Mouse (Mus musculus): ENCODE measurements around the gene Rabgap1l.

The Rabgap1l gene

DNA sequence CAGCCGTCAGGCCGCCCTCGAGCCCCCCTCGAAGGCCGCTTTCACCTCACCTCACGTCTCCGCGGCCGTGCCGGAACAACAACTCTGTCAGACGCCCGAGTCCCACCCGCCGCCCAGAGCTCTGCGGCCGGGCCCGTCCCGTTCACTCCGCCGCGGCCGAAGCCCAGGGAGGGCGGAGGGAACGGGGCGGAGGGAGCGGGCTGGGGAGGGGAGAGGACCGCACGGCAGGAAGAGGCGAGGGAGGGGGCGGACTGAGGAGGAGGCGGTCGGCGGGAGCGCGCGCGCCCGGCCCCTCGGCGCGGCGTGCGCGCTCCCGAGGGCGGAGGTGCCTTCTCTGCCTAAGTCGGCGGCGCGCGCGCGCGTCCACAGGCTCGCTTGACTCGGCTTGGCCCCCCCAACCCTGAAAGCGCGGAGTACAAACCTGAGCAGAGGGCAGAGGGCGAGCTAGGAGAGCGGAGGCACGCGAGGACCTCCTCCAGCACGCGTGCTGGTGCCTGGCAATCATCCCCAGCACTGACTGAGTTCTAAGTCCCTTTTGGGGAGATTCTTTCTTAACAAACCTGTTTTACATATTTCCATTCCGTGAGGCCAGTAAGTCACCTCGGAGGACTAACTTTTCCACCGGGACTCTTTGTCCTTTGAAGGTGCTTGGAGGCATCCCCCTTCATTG, at the start of gene Rabgap1l:
Rabgap1l (minus strand) TSS at position 526 of the 670 bp plus-strand sequence.
- DNase-seq (ENCODE audit: extremely low spot score, low spot score) = peak; percentile 90

- no peak for DNase-seq (ENCODE audit: extremely low spot score, low spot score)
Observed at GRCm38 (mm10) chr1:160842567-160842966, 49.6 kb upstream of the Rabgap1l start.

GRCm38 (mm10) chr1:160840618-160841017, 47.6 kb upstream of the Rabgap1l start:
- DNase-seq (ENCODE audit: extremely low spot score, low spot score) = no peak

GRCm38 (mm10) chr1:160839095-160839494, 46.1 kb upstream of the Rabgap1l start:
- DNase-seq (ENCODE audit: extremely low spot score, low spot score) = no peak

- DNase-seq (ENCODE audit: extremely low spot score, low spot score) = no peak
Observed at GRCm38 (mm10) chr1:160834446-160834845, 41.4 kb upstream of the Rabgap1l start.

DNA sequence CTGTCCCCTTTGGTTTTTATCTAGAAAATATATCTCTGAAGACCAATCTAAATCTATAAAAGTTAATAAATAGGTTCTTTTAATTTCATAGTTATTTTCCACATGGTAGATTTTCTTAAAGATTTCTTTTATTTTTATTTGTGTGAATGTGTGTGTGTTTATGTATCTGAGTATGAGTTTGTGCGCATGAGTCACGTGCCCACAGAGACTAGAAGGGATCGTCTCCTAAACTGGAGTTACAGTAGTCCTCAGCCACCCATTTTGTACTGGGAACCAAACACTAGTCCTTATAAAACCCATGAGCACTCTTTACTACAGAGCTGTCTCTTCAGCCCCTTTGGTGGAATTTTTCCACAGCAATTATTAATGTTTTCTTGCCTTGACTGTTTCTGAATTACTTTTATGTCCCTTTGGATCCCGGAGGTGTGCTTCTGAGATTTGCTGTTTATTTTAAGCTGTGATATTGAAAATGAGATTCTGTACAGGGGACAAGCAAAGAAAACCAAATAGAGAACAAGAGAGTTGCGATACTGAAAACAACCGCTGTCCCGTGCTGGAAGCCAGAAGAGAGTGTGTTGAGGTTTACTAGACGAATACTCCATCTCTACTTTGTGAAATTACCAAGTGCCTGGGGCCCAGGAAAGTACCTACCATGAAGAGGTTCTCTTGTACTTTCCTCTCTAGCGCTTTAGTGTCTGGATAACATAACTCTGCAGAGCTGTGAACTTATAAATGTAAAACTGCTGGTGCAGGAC, 39.4 kb upstream of the Rabgap1l start:
- DNase-seq (ENCODE audit: extremely low spot score, low spot score) = no peak

- DNase-seq (ENCODE audit: extremely low spot score, low spot score) = no peak
Observed at GRCm38 (mm10) chr1:160830608-160831498, 37.8 kb upstream of the Rabgap1l start.

DNA sequence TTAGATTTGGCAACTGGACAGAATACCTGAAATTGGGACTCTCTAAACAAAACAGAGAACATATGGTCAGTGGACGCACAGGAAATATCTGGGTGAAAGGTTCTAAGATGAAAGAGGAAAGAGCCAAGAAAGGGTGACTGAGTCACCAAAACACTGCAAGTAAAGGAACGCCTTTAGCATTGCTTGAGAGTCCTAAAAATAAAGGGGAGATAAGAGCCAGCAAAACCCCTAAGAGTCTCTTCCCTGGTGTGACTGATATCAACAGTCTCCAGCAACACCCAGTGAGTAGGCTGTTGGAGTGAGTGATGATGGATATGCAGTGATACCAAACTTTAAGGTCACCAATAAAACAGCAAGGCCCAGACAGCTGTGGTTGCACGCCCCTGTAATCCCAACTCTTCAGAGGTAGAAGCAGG, 32.4 kb upstream of the Rabgap1l start:
- no peak for DNase-seq (ENCODE audit: extremely low spot score, low spot score)

DNA sequence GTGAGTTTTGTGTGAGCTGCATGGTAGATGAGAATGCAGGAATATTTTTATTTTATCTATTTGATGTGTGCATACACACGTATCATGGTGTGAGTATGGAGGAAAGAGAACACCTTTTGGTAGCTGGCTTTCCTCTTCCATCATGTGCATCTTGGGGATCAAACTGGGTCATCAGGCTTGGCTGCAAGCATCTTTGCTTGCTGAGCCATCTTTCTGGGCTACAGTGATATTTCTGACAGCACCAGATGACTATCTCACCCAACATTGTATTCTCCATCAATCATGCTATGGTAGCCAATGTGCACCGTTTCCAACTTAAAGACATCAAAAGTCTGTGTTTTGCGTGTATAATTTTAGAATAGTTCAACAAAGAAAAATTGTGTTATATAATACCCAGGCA, 30.6 kb upstream of the Rabgap1l start:
- no peak for DNase-seq (ENCODE audit: extremely low spot score, low spot score)

DNA sequence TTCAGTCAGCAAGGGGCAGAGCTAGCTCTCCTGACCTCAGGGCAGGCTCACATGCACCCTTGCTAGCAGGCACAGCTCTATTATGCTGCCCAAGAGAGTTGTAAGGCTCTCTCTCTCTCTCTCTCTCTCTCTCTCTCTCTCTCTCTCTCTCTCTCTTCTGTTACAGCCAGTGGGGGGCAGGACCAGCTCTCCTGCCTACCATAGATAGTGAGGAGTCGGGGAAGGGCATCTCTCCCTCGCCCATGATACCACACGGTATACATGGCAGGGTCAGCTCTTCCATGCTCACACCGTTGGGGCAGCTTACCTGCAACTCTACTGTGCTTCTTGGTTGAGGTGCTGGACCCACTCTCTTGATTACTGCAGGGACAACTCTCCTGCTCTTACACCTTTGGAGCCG, 21.2 kb upstream of the Rabgap1l start:
- DNase-seq (ENCODE audit: extremely low spot score, low spot score) = no peak

- DNase-seq (ENCODE audit: extremely low spot score, low spot score) = no peak
Observed at GRCm38 (mm10) chr1:160812428-160812827, 19.4 kb upstream of the Rabgap1l start.

- no peak for DNase-seq (ENCODE audit: extremely low spot score, low spot score)
Observed at GRCm38 (mm10) chr1:160811930-160812329, 18.9 kb upstream of the Rabgap1l start.

- DNase-seq (ENCODE audit: extremely low spot score, low spot score) = no peak
Observed at GRCm38 (mm10) chr1:160805268-160805667, 12.3 kb upstream of the Rabgap1l start.

- DNase-seq (ENCODE audit: extremely low spot score, low spot score) = no peak
Observed at GRCm38 (mm10) chr1:160799972-160800371, 7.0 kb upstream of the Rabgap1l start.

GRCm38 (mm10) chr1:160795016-160795415, 2.0 kb upstream of the Rabgap1l start:
- no peak for DNase-seq (ENCODE audit: extremely low spot score, low spot score)

DNA sequence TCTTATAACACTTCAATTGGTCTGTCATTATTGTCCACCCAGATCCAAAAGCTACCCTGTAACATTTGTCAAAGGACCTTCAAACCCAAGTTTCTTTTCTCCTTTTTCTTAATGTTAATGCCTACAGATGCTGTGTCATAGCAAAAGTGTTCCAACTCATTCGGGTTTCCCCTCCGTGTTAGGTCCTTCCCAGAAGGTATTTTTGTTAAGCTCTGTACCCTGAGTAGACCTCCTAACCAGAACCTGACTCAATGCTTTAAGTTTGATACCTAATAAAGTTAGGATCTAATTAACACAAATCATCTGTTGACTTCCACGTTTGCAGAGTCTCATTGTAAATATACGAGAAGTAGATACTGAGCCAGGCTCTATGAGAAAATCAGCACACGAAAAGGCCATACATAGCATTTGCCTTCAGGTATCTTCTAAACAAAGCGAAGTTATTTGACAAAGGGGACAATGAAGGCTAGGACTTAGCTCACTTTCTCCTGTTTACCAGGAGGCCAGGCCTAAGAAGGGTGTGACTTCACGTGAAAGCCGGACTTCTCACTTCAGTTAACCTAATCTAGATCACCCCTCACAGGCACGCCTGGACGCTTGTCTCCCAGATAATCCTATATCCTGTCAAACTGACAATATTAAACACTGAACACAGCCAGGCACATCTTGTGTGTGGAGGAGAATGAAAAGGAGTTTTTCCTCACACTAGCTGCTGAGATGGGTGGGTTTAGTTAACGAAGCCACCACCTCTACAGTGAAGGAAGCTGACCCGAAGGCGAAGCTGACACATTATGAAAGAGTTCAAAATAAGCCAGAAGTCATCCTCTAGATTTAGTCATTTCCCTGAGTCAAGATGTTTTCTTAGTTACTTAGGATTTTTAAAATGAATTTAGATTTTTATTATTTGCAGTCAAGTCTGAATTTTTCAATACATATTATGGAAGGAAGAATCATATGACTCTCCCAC, 1.1 kb upstream of the Rabgap1l start:
- no peak for DNase-seq (ENCODE audit: extremely low spot score, low spot score)

GRCm38 (mm10) chr1:160792156-160792685, 790 bp downstream of the Rabgap1l start:
- DNase-seq (ENCODE audit: extremely low spot score, low spot score) = no peak

DNA sequence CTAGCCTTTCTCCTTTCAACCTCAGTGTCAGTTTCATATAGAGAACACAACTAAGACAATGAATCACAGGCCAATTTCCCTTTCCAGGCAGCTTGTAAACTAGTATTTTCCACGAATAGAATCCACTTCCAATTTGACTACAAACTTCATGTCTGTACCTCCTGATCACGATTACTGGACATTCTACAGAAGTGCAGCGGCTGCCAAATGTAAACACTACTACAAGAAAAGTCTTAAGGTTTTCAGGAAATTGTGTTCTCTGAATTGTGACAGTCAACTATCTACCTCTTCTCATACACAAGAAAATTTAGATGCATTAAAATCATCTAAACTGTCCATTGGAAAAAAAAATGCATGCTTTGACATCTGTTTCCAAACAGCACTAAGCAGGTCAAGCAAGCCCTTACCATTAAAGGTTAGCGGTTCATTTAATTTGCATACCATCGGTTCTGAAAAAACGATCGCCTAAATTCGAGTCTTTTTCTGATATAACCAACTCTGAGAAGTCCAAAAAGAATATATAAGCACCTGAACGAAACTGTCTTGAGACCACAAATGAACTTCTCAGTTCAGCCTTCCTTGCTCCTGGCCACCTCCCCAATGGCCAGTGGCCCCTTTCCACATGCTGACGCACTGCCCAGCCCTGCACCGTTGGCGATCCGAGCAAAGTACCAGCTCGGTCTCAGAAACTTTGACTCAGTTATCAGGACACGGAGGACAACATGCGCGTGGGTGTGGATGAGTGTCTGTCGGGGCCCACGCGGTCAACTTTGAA, 1.4 kb downstream of the Rabgap1l start:
- peak; percentile 62 for DNase-seq (ENCODE audit: extremely low spot score, low spot score)

- no peak for DNase-seq (ENCODE audit: extremely low spot score, low spot score)
Observed at GRCm38 (mm10) chr1:160790630-160791029, 2.4 kb downstream of the Rabgap1l start.

DNA sequence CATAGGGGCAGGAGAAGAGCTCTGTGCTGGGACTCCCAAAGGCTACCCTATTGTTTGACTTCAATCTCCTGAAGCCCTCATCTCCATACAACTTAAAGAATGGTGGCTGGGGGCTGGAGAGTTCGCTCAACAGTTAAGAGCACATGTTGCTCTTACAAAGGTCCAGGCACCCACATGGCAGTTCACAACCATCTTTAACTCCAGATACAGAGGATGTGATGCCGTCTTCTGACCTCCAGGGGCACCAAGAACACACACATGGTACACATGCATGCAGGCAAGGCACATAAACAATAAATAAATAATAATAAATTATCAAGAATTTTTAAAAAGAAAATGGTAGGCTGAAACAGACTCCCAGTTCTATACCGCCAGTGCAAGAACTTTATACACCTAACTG, 3.1 kb downstream of the Rabgap1l start:
- no peak for DNase-seq (ENCODE audit: extremely low spot score, low spot score)
